9 mouse cellular contexts compared by ENCODE assay signal in genomic region chr11:118745279-118745678, GRCm38 (mm10).
DNase-seq lines count a peak whose midpoint lies in the region; ATAC-seq and TF ChIP-seq lines count a peak whose summit lies in the region.
"Had no signal": no experiment of that assay in that cellular context is flagged by ENCODE, and none has a peak within 500 bp of the region (broad histone marks: within the 10 kb centered on the region; RNA-seq: fewer than 3 reads in every experiment).

No protein-coding gene starts in this region.

- H3K9me3 ChIP-seq in embryonic facial prominence, embryonic 11.5 days (replicated peaks; ENCODE audit: control insufficient read depth, low read length): no peaks in the 10 kb centered on the region
- H3K9me3 ChIP-seq in hindbrain, embryonic 12.5 days (replicated peaks): no peaks in the 10 kb centered on the region
- H3K9me3 ChIP-seq in midbrain, embryonic 14.5 days (ENCODE audit: control insufficient read depth, low read length): no peaks in the 10 kb centered on the region

- no peak for DNase-seq in cerebellum, adult 2 months
- DNase-seq in cerebellum, postnatal 4 days (ENCODE audit: low spot score in 2 of 2): no peak
- DNase-seq in embryonic facial prominence, embryonic 11.5 days (ENCODE audit: low spot score): no peak
- no peak for DNase-seq in midbrain, embryonic 14.5 days
- DNase-seq in gastrocnemius, adult 8-10 months (ENCODE audit: low spot score in 2 of 2): no peak
- DNase-seq in embryo, embryonic 10 days (ENCODE audit: low spot score): no peak
- no peak for DNase-seq in thymus, postnatal 25 days

- 0 out of 2 replicates have a peak overlapping the region, but pooled peaks have one; percentile 48 for H3K27ac ChIP-seq in cerebellum, adult 2 months (ENCODE audit: insufficient read depth, low read length)
- no peak overlapping the region; the same call in 1 of the 2 replicates for H3K27ac ChIP-seq in embryonic facial prominence, embryonic 11.5 days (replicated peaks; ENCODE audit: low read depth, low read length)
- peak overlapping the region; percentile 89 for H3K27ac ChIP-seq in hindbrain, embryonic 12.5 days
- peak overlapping the region; percentile 64 for H3K27ac ChIP-seq in midbrain, embryonic 14.5 days (replicated peaks; ENCODE audit: low read depth, low read length)

- no peak overlapping the region for H3K9ac ChIP-seq in embryonic facial prominence, embryonic 11.5 days (replicated peaks; ENCODE audit: low read length)
- no peak overlapping the region for H3K9ac ChIP-seq in hindbrain, embryonic 12.5 days
- peak overlapping the region; percentile 20; the same call in 1 of the 2 replicates for H3K9ac ChIP-seq in midbrain, embryonic 14.5 days (replicated peaks; ENCODE audit: low read length)

- H3K36me3 ChIP-seq in embryonic facial prominence, embryonic 11.5 days (replicated peaks; ENCODE audit: control insufficient read depth, insufficient read depth, low read depth, low read length): no peaks in the 10 kb centered on the region
- H3K36me3 ChIP-seq in hindbrain, embryonic 12.5 days: no peaks in the 10 kb centered on the region
- no peaks in the 10 kb centered on the region for H3K36me3 ChIP-seq in midbrain, embryonic 14.5 days (ENCODE audit: control insufficient read depth, insufficient read depth, low read length)
- H3K36me3 ChIP-seq: G1E had no signal

- H3K4me3 ChIP-seq in cerebellum, adult 2 months (replicated peaks; ENCODE audit: insufficient read depth, low read depth, low read length): no peak overlapping the region
- no peak overlapping the region for H3K4me3 ChIP-seq in embryonic facial prominence, embryonic 11.5 days (ENCODE audit: low read depth, low read length)
- H3K4me3 ChIP-seq in hindbrain, embryonic 12.5 days: no peak overlapping the region
- H3K4me3 ChIP-seq in midbrain, embryonic 14.5 days (replicated peaks; ENCODE audit: low read depth, low read length): no peak overlapping the region

- H3K4me2 ChIP-seq in embryonic facial prominence, embryonic 11.5 days (ENCODE audit: low read depth, low read length): no peak overlapping the region
- H3K4me2 ChIP-seq in hindbrain, embryonic 12.5 days (replicated peaks): peak overlapping the region; percentile 43
- peak overlapping the region; percentile 41 for H3K4me2 ChIP-seq in midbrain, embryonic 14.5 days (ENCODE audit: low read length)

- TF ChIP-seq CTCF in cerebellum, adult 2 months (IDR thresholded peaks at IDR 0.05; ENCODE audit: borderline replicate concordance, insufficient read depth, low read depth, low read length): no peak

- H3K4me1 ChIP-seq in cerebellum, adult 2 months (ENCODE audit: control insufficient read depth, insufficient read depth, low read length): peaks cover 76% of the 10 kb centered on the region
- H3K4me1 ChIP-seq in embryonic facial prominence, embryonic 11.5 days (ENCODE audit: control insufficient read depth, insufficient read depth, low read length): no peaks in the 10 kb centered on the region
- H3K4me1 ChIP-seq in hindbrain, embryonic 12.5 days: peaks cover 44% of the 10 kb centered on the region
- peaks cover 24% of the 10 kb centered on the region for H3K4me1 ChIP-seq in midbrain, embryonic 14.5 days (ENCODE audit: control insufficient read depth, insufficient read depth, low read length)

- ATAC-seq in embryonic facial prominence, embryonic 11.5 days (replicated peaks; ENCODE audit: insufficient number of reproducible peaks, low FRiP score, low TSS enrichment, low read depth): peak; percentile 45; the same call in 1 of the 2 replicates
- peak; percentile 53 for ATAC-seq in hindbrain, embryonic 12.5 days (ENCODE audit: low FRiP score)
- ATAC-seq in midbrain, embryonic 14.5 days (ENCODE audit: low FRiP score, low TSS enrichment): no peak

- no peak for TF ChIP-seq POLR2A in cerebellum, adult 2 months (IDR thresholded peaks at IDR 0.05; ENCODE audit: borderline replicate concordance, insufficient read depth, low read length)

- no peaks in the 10 kb centered on the region for H3K27me3 ChIP-seq in cerebellum, adult 2 months (ENCODE audit: control insufficient read depth, insufficient read depth, low read length)
- peaks cover 4% of the 10 kb centered on the region; the same call in 1 of the 2 replicates for H3K27me3 ChIP-seq in embryonic facial prominence, embryonic 11.5 days (ENCODE audit: control insufficient read depth, insufficient read depth, low read length)
- peaks cover 16% of the 10 kb centered on the region for H3K27me3 ChIP-seq in hindbrain, embryonic 12.5 days
- H3K27me3 ChIP-seq in midbrain, embryonic 14.5 days (ENCODE audit: control insufficient read depth, insufficient read depth, low read length): no peaks in the 10 kb centered on the region
